In genomic region chr17:80815747-80816146, GRCm38 (mm10) we compare ENCODE assay signal across 9 mouse cellular contexts.
DNase-seq lines count a peak whose midpoint lies in the region; ATAC-seq and TF ChIP-seq lines count a peak whose summit lies in the region.
"Had no signal": no experiment of that assay in that cellular context is flagged by ENCODE, and none has a peak within 500 bp of the region (broad histone marks: within the 10 kb centered on the region; RNA-seq: fewer than 3 reads in every experiment).

No protein-coding gene starts in this region.

- no peak for DNase-seq in hindbrain, postnatal 0 days (ENCODE audit: low spot score)
- DNase-seq in CD8-positive naive resting alpha-beta T cell, adult 2 months (ENCODE audit: low read depth in 2 of 2, low spot score in 2 of 2), result peak; percentile 27 to 35
- peak; percentile 70 for DNase-seq in ZHBTc4 (ENCODE audit: low read depth, low spot score)
- DNase-seq in naive thymus-derived CD4-positive, alpha-beta T cell, adult 2 months (ENCODE audit: low read depth), result peak; percentile 56
- no peak for DNase-seq in right cerebral cortex, adult 2 months (ENCODE audit: low spot score in 2 of 2)
- no peak for DNase-seq in adrenal gland, adult 2 months

- ATAC-seq in hindbrain, postnatal 0 days, result no peak
- ATAC-seq in hindbrain, embryonic 16.5 days, result no peak
- ATAC-seq in heart, embryonic 11.5 days (replicated peaks; ENCODE audit: insufficient number of reproducible peaks, low FRiP score, low TSS enrichment), result no peak

- no peaks in the 10 kb centered on the region for H3K36me3 ChIP-seq in hindbrain, postnatal 0 days (ENCODE audit: insufficient read depth, low read length)
- H3K36me3 ChIP-seq in hindbrain, embryonic 16.5 days (ENCODE audit: control insufficient read depth, insufficient read depth, low read length), result no peaks in the 10 kb centered on the region
- no peaks in the 10 kb centered on the region for H3K36me3 ChIP-seq in heart, embryonic 11.5 days (ENCODE audit: control insufficient read depth, insufficient read depth, low read length)

- no peak overlapping the region for H3K9ac ChIP-seq in hindbrain, postnatal 0 days (replicated peaks; ENCODE audit: low read length)
- H3K9ac ChIP-seq in hindbrain, embryonic 16.5 days (ENCODE audit: low read depth, low read length), result no peak overlapping the region
- no peak overlapping the region for H3K9ac ChIP-seq in heart, embryonic 11.5 days (ENCODE audit: low read depth, low read length)

- H3K27me3 ChIP-seq in hindbrain, postnatal 0 days (ENCODE audit: insufficient read depth, low read length), result no peaks in the 10 kb centered on the region
- H3K27me3 ChIP-seq in hindbrain, embryonic 16.5 days (replicated peaks; ENCODE audit: control insufficient read depth, insufficient read depth, low read length), result no peaks in the 10 kb centered on the region
- H3K27me3 ChIP-seq in heart, embryonic 11.5 days (ENCODE audit: control insufficient read depth, insufficient read depth, low read length), result no peaks in the 10 kb centered on the region

- WGBS in hindbrain, postnatal 0 days, result 82% methylated on average over 4 of the region's 4 CpGs
- 83% methylated on average over 4 of the region's 4 CpGs for whole genome bisulfite sequencing in hindbrain, embryonic 16.5 days
- WGBS in heart, embryonic 11.5 days (ENCODE audit: insufficient replicate concordance), result 68% methylated on average over 4 of the region's 4 CpGs

- H3K4me1 ChIP-seq in hindbrain, postnatal 0 days (ENCODE audit: insufficient read depth, low read length), result no peaks in the 10 kb centered on the region
- no peaks in the 10 kb centered on the region for H3K4me1 ChIP-seq in hindbrain, embryonic 16.5 days (ENCODE audit: control insufficient read depth, insufficient read depth, low read depth, low read length)
- 0 out of 2 replicates have a peak, but pooled peaks cover 2% of the 10 kb centered on the region for H3K4me1 ChIP-seq in heart, embryonic 11.5 days (ENCODE audit: control insufficient read depth, insufficient read depth, low read length)

- no peak overlapping the region for H3K4me2 ChIP-seq in hindbrain, postnatal 0 days (ENCODE audit: low read depth, low read length)
- no peak overlapping the region for H3K4me2 ChIP-seq in hindbrain, embryonic 16.5 days (ENCODE audit: low read length)
- H3K4me2 ChIP-seq in heart, embryonic 11.5 days, result no peak overlapping the region

- H3K27ac ChIP-seq in hindbrain, postnatal 0 days, result no peak overlapping the region
- no peak overlapping the region for H3K27ac ChIP-seq in hindbrain, embryonic 16.5 days (ENCODE audit: low read depth, low read length)
- H3K27ac ChIP-seq in heart, embryonic 11.5 days (ENCODE audit: low read depth, low read length), result no peak overlapping the region

- no peaks in the 10 kb centered on the region for H3K9me3 ChIP-seq in hindbrain, postnatal 0 days (ENCODE audit: low read length)
- peaks cover 2% of the 10 kb centered on the region; the same call in 1 of the 2 replicates for H3K9me3 ChIP-seq in hindbrain, embryonic 16.5 days (ENCODE audit: control insufficient read depth, low read length)
- H3K9me3 ChIP-seq in heart, embryonic 11.5 days (replicated peaks; ENCODE audit: control insufficient read depth, low read length), result no peaks in the 10 kb centered on the region

- TF ChIP-seq CTCF in hindbrain, postnatal 0 days (IDR thresholded peaks at IDR 0.05; ENCODE audit: low read depth), result peak; percentile 72

- H3K4me3 ChIP-seq in hindbrain, postnatal 0 days (ENCODE audit: low read length), result no peak overlapping the region
- H3K4me3 ChIP-seq in hindbrain, embryonic 16.5 days (ENCODE audit: low read length), result no peak overlapping the region
- no peak overlapping the region for H3K4me3 ChIP-seq in heart, embryonic 11.5 days (ENCODE audit: low read depth, low read length)
- H3K4me3 ChIP-seq: myocyte had no signal

Comparison
In these comparisons a context has a peak if more than half of its experiments do, and no peak if none do; other contexts are left out.
1. DNase-seq: peak in CD8-positive naive resting alpha-beta T cell, adult 2 months (2 of 2), ZHBTc4 (single experiment) and naive thymus-derived CD4-positive, alpha-beta T cell, adult 2 months (single experiment); none in hindbrain, postnatal 0 days (single experiment), right cerebral cortex, adult 2 months (0 of 2) and adrenal gland, adult 2 months (single experiment).